Mouse (Mus musculus) CD8-positive naive resting alpha-beta T cell, adult 2 months (primary cell): ENCODE measurements around the gene Msh4.
"Not testable (repeated sequence)": the region's sequence is repeated elsewhere in the genome, so short reads cannot be mapped to it uniquely, and the experiment has no call there.

Experiments used
- DNase-seq, 2 experiments: peaks; one replicate each; pipeline ENCODE4 v3.0.0; 2022; ENCODE audit warnings: low read depth in 2 of 2, low spot score in 2 of 2

Gene Msh4

DNA sequence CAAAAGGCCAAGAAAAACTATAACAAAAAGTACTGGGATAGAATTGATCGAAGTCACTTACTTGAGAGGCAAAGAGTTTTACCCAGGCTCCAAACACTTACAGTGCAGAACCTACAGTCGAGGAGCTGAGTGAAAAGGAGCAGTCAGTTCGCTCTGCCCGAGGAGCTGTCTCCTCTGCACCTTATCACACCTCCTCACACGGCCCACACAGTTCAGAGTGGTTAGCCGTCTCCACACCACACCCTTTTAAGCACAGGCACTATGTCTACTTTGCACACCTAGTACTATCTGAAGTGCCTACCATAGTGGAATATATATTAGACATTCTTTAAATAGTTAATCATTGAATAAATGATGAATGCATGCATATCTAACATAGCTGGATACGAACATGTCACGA lies 53.7 kb downstream of the Msh4 start:
- no peak for DNase-seq

DNA sequence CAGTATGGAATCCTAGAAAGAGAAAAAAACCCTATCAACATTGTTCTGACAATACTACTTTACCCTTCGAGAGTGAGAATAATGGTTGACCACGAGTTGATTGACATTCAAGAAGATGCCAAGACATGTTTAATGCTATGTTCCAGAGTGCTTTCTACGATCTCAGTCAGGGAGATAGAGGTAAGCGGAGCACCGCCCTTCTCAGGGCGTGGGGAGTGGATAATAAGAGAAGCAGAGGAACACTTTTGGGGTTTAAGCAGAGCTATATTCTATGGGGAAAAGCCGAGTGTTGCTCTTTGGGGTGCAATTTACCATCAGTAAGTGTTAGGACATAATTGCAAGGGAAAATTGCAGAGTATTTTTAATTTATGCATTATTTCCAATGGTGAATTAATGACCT lies 55.2 kb downstream of the Msh4 start:
- DNase-seq = no peak

DNA sequence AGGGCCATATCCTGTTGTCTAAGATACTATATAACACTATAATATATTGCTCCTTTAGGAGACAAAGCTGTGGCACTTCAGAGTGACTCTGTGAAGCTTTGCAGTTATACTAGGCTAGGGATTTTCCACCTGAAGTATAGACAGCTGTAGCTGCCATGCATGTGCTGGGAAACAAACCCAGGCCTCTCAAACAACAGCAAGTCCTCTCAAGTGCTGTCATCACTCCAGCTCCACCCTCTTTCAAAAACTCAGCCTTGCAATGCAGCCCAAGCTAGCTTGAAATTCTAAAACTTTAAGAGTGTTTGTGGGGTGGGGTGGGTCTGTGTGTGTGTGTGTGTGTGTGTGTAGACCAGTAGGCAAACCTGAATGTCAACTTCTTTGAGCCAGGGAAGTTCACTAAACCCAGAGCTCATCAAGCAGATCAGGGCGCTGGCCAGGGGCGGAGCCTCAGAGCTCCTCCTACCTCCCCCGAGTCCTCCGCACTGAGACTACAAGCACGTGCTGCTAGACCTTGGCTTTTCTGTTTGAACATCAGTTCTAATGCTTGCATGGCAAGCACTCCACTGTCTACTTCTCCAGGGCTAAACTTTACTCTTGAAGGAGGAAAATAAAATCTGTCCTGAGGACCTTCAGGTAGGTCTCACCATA lies 56.4 kb downstream of the Msh4 start:
- DNase-seq = no peak

DNA sequence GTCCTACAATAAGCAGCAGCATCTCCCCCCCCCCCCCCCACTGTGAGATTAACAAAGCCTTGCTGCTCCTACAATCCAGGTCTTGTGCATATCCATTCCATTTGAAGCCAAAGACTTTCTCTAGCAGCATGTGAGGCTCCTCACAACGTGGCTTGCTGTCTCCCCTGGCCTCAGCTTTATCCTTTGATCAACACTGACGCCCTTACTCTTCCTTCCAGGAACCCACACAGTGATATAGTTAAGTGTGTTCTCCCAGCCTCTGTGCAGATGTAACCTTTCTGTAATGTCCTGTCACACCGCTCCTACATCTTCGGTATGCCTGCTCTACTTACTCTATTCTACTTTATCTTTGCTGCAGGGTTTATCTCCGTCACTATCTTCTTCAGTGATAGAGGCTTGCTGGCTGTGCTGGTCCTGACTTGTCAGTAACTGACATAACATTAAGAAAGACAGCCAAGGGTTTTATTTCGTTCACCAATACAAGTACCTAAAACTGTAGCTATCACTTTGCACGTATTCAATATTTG lies 58.7 kb downstream of the Msh4 start:
- no peak for DNase-seq

DNA sequence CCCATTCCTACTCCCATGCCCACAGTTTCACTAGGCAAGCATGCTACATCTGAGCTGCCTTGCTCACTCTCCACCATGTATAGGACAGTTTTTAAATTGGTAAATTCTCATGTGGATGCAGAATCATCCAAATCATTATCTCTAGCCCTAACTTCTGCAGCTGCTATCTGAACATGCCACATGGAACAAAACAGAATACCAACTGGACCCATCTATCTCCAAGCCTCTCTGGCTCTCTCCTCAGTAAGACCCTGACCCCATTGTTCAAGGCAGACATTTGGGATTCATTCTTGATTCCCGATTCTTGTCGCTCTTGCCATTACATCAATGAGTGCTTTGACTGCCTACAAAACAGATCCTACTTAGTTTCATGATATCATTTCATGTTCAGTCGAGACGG lies 59.8 kb downstream of the Msh4 start:
- DNase-seq = no peak

DNA sequence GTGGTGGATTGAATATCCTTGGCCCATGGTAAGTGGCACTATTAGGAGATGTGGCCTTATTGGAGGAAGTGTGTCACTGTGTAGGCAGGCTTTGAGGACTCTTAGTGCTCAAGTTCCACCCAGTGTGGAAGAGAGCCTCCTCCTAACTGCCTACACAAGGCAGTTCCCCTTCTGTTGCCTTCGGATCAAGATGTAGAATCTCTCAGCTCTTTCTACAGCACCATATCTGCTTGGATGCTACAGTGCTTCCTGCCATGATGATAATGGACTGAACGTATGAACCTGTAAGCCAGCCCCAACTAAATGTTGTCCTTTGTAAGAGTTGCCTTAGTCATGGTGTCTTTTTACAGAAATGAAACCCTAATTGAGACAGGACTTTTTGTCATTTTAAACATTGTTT lies 60.4 kb downstream of the Msh4 start:
- DNase-seq = no peak

DNA sequence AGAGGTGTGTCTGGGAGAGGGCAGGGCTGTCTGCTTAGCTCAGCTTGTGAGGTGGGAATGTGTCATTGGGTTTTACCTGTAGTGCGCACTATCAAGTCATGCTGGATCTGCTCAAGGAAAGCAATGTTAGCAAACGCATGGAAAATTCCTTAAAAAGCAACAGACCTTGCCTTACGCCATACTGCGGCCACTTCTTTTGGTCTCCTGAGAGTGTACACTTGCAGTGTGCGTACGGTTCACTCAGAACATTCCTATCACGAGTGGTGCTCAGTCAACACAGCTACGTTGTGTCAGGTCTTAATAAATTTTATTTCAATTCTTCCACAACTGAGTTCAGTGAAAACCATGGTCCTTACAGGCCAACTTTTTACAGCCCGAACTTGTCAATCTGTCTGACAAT lies 61.2 kb downstream of the Msh4 start:
- DNase-seq = no peak

DNA sequence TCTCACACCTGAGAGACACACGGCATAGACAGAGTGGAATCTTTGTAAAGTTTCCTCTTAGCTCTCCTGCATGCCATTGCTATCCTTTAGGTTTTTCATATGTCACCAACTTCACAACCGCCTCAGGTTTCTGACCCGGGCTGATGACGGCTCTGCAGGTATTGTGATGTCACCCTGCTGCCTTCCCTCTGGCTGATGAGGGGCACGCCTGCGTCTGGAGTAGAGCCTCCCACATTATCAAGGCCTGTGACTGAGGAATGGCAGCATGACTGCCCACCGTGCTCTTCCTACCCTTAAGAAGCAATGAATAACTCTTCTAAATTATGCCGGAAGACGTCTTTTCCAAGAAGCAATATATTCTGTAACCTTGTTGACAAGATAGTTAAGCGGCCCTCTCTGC lies 61.9 kb downstream of the Msh4 start, which contains the start of gene Asb17:
Gene Asb17, plus strand, starts transcription at position 180 of the 400 bp plus-strand sequence.
- no peak for DNase-seq

DNA sequence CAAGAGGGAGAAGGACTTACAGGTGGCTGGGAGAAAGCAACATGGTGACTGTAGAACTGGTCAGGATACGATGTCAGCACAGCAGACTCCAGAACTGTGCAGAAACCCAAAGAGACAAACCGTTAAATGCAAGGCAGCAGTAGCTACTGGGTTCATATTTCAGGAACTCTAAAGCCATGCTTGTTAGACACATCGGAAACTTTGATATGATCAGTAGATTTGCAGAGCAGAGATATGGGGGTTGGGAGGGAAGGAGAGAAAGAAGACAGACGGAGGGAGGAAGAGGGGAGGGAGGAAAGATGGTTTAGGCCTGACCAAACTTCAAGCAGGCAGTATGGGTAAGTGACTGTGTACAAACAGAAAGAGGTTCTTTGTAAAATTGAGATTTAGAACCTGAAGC lies 68.3 kb downstream of the Msh4 start:
- no peak for DNase-seq

DNA sequence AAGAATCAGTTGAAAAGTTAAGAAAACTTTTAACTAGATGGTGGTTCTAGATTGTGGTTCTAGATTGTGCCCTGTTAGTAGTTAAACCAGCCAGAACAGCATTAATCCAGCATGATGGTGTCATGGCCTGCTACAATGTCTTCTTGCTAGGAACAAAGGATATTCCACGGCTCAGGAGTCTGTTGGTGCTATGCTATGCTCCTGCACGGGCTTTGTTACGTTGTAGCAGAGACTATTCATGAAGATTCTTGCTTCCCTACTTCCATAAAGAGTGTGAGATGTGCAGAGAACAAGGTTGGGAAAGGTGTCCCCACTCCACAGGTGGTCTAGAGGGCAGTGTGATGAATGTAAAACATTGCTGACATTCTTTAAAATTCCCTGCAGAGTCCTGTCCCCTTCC lies 69.6 kb downstream of the Msh4 start:
- no peak for DNase-seq

DNA sequence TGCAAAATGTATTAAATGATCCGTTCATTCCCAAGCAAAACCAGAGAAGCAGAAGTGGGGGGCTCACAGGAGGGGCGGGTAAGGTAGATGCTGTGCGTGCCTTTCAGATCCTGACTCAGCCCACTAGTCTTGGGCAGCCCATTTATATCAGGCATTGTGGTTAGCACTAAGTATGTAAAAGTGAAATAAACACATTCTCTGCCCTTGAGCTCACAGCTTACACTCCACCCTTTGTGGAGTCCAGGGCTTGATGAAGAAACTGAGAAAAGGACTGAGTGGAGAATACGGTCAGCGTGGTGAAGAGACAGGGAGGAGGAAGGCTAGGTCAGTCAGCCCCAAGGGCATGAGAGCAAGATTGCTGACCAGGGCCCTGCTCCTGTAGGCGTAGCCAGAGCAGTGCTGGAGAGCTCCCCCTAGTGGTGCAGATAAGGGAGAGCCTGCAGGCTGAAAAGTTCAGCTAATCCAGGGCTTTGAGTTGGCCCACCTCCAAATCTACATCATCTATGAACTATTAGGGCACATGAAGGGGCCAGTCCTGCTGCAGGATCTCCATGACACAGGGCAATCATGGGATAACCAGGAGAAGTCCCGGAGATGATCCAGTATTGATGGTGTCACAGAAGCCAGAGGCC lies 70.4 kb downstream of the Msh4 start:
- DNase-seq = peak; percentile 43 to 51

DNA sequence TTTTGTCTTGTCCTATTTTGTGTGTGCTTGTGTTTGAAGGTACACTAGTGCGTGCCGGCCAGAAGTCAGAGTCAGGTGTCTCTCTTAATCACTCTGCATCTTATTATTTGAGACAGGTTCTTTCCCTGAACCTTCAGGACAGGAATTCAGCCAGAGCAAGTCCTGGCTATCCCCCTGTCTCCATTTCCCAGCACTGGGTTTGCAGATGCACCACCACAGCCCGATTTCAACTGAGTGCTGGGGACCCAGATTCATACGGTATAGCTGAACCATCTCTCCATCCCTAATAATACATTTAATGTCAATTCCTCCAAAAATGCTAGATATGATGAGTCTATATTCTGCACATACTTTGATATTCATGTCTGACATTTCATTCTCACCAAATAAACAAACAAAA lies 71.9 kb downstream of the Msh4 start:
- no peak for DNase-seq

DNA sequence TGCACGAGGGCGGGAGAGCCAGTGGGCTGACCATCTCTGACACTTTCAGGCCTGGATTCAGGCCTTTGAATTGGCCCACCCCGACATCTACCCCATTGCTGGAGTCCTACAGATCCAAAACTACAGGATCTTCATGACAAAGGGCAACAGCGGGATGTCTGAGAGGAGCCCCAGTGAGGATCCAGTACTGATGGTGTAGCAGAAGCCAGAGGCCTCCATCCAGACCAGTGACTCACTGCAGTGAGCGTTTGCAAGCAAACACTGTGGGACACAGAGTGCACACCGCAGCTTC lies 73.3 kb downstream of the Msh4 start:
- DNase-seq = no peak

DNA sequence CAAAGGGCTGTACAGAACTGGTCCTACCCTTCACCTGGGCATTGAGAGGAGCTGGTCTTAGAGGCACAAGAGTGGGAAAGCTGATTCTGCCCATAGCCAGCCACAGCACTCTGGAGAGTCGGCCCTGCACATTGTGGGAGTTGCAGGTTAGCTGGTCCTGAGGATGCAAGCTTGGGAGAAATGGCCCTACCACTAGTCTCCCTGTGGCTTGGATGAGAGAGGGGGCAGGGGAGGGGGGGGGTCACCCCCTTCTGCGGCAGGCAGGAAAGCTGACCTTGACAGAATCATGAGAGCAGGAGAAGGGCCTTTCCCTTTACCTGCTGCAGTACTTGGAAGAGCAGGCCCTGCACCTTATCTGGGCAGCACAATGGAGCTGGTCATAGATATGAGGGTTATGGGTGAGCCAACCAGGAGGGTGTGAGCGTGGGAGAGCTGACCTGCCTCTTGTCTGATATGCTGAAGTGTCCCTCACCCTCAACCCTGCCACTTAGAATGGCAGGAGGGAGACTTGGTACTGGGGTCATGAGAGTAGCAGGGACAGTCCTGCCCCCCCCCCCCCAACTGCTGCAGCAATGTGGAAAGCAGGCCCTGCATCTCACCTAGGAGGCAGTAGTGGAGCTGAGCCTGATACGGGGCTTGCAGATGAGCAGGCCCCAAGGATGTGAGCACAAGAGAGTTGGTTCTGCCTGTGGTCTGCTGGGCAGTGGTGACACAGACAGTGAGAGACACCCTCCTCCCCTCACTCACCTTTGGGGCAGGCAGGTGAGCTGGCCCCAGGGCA lies 73.9 kb downstream of the Msh4 start:
- no peak for DNase-seq

DNA sequence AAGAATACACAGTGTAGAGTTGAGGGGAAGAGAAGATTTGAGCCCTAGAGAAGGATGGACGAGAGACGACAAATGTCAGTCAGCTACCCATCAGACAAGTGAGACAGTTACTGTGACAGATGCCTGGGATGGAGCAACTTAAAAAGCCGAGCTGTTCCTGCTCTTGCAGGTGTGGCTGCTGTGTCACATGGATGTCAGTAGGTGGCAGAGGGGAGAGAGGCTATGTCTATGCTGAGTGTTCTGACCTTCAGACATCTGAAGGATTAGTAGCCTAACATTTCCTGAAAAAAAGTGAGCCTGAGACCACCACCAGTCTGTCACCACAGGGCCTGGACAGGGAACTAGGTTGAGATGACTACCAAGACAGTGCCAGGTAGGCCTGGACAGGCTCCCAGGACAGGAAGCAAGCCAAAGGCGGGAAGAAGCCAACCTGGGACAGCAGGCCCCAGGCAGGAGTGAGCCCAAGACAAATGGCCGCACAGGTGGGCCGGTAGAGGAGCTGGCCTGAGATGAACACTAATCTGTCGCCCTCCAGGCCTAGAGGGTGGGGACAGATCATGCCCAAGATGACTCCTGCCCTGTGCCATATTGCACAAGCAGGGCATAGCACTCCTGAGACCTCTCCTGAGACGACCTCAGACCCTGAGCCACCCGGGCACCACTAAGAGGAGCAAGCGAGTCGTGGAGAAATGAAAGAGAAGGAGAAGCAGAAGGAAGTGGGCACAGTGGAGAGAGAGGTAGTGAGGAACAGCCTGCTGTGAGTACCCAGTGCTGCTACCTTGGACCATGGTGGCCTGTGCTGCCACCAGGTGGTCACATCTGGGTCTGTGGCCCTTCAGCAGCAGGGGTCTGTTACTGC lies 74.7 kb downstream of the Msh4 start:
- DNase-seq = no peak

DNA sequence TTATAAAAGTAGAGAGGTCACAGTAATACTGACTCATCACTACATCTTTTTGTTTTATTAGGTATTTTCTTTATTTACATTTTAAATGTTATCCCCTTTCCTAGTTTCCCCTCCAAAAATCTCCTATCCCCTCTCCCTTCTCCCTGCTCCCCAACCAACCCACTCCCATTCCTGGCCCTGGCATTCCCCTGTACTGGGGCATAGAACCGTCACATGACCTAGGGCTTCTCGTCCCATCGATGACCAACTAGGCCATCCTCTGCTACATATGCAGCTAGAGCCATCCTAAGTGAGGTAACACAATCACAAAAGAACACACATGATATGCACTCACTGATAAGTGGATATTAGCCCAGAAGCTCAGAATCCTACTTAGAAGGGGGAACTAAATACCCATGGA lies 76.2 kb downstream of the Msh4 start:
- not testable (repeated sequence) for DNase-seq

DNA sequence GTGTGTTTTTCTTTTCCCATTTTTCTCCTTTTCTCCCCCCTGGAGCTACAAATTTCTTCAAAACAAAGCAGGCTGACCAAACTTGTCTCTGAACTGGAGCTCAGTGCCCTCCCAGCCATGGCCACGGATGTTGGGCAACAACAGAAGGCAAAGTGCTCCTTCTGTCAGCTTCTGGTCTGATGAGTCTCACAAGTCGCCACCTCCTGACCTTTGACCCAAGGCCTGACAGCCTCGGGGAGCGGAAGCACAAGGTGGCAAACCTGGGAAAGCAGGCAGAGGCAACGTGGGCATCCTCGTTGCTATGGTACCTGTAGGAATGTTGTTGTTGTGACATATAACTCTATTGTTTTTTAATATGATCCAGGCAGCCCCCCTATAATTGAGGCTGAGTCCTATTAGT lies 79.3 kb downstream of the Msh4 start:
- DNase-seq = no peak

DNA sequence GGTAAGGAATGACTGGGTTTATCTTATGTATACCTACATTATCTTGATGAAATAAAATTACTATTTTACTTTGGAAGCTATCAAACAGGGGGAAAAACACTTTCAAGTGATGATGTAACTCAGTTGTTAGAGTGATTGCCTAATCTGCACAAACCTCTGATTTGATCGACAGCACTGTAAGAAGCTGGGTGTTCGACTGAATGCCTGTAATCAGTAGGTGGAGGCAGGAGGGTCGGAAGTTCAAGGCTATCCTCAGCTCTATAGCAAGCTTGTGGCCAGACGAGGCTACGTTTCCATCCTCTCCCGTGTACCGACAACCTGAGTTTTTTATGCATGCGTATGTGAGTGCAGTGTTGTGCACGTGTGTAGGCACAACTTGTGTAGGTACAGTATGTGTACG lies 80.7 kb downstream of the Msh4 start:
- no peak for DNase-seq

DNA sequence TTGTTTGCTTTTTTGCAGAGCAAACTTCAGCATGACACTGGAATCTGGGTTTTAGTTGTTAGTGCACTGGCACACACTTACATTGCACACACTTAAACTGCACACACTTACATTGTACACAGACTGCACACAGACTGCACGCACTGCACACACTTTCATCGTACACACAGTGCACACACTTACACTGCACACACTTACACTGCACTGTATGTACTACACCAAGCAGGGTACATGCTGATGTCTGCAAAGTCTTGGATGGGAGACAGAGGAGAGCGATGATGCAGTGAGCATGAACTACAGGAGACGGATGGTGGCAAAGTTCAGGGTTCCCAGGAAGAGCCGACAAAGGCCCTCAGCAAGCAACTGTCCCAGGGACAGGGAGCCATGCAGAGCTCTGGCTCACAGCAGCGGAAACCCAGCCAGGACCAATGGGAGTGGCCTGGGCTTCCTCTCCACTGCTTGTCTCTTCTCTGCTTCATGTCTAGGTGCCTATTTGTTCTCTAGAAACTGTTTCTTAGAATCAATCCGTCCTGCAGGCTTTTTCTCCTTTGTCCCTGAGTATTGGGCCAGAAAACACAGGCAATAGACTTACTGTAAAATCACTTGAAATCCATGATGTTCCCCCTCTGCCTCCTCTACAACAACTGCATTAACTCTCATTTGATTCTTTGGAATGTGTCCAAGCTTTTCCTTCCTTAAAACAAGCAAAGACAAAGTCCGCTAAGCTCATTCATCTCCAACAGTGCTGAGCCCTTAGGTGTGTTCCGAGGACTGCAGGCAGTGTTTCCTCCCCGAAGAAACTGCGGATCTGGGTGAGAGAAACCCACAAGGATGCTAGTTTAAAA lies 82.0 kb downstream of the Msh4 start:
- no peak for DNase-seq

DNA sequence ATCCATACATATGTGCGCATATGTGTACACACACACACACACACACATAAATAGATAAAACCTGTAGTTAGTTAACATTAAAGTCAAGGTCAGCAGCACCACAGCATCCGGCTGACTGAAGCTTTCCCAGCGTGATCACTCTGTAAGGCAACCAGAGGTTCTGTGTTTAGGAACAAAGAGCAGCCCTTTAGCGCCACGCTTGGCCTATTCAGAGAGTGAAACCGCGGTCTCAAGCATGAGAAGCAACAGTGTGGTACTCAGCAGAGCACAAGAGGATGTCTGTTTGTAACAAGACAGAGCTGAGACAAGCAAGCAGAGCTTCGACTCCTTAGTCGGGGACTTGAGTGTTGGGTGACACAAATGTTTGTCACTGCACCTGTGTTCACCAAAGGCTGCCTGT lies 86.5 kb downstream of the Msh4 start:
- no peak for DNase-seq

DNA sequence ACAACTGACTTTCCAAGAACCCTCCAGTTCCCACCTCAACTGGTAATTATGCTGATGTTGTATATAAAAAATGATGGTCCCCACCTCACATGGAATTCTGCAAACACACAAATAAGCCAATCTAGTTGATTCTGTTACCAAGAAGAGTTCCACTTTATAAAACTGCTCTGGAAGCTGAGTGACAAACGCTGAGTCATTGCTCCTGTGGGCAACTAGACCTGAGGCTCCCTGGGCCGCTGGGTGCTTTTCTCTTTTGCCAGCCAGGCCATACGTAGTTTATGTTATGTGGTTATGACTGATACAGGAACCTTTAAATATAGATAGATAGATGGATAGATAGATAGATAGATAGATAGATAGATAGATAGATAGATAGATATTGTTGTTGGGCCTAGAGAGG lies 87.2 kb downstream of the Msh4 start:
- DNase-seq = no peak
